Comparison of ENCODE assay signal across 8 mouse cellular contexts in the genomic region with DNA sequence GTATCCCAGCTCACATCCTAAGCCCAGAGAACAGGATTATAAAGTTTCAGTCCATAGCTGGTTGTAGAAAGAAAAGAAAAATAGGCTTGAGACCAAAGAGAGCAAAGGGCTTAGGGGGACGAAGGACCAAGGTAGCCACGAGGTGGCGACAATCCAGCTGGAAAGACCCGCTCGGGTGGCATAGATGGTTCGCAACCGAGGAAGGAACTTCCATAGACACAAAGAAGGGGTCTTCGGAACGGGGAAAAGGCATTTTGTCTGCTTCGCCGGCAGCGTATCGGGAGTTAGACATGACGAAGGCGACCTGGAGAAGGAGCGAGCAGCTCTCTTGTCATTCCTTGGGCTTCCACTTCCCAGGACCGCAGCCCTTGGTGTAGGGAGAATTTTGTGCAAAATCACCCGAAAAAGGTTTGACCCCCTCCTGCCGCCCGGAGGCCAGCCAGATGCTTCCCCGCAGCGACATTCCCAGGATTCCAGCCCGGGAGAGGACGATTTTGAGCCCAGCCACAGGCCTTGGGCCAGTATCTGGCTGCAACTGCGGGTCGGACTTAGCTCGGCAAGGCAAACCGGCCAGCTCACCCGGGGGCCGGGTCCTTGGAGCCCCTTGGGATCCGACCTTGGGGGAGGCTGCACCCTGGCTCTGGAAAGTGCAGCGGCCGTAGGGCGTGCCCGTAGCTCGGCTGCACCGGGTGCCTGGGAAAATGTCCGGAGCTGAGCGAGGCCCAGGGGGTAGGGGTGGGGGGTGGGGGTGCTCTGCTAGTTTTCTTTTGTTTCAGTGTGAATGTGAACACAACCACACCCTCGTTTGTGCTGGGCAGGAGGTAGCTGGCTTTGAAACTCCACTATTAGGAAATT.
DNase-seq lines count a peak whose midpoint lies in the region; ATAC-seq lines count a peak whose summit lies in the region.

No protein-coding gene starts in this region.

- ATAC-seq in hindbrain, embryonic 13.5 days (ENCODE audit: low FRiP score), result peak; percentile 83

- no peaks in the 10 kb centered on the region for H3K9me3 ChIP-seq in hindbrain, embryonic 13.5 days

- under 1% methylated on average over 40 of the region's 40 CpGs for WGBS in hindbrain, embryonic 13.5 days

- H3K27me3 ChIP-seq in hindbrain, embryonic 13.5 days, result no peaks in the 10 kb centered on the region

- peak; percentile 94 for DNase-seq in NIH3T3 (ENCODE audit: low read depth)
- peak; percentile 84 for DNase-seq in cerebellum, adult 9-10 months
- DNase-seq in frontal cortex, postnatal 25 days (ENCODE audit: low spot score in 2 of 2), result peak; percentile 51 to 55
- peak; percentile 70 to 78 for DNase-seq in layer of hippocampus, postnatal 14 days (ENCODE audit: low spot score in 2 of 2)
- DNase-seq in lung, postnatal 14 days, result peak; percentile 89
- peak; percentile 81 for DNase-seq in ovary, postnatal 36 days (ENCODE audit: low spot score)
- peak; percentile 83 for DNase-seq in thymus, postnatal 25 days

- peak overlapping the region; percentile 90 for H3K4me2 ChIP-seq in hindbrain, embryonic 13.5 days

- H3K4me3 ChIP-seq in hindbrain, embryonic 13.5 days, result peak overlapping the region; percentile 68

- H3K4me1 ChIP-seq in hindbrain, embryonic 13.5 days (replicated peaks), result peaks cover 24% of the 10 kb centered on the region

- no peaks in the 10 kb centered on the region for H3K36me3 ChIP-seq in hindbrain, embryonic 13.5 days

- H3K9ac ChIP-seq in hindbrain, embryonic 13.5 days, result peak overlapping the region; percentile 93

- H3K27ac ChIP-seq in hindbrain, embryonic 13.5 days, result peak overlapping the region; percentile 98

Comparison
In these comparisons a context has a peak if more than half of its experiments do, and no peak if none do; other contexts are left out.
1. Peak in every context shown above with its lines: DNase-seq, ATAC-seq, H3K4me3 ChIP-seq and H3K27ac ChIP-seq.